Comparison of ENCODE assay signal across 12 mouse cellular contexts in genomic region chr15:100703913-100704312, GRCm38 (mm10). TPM values are rescaled to one million over a fixed set of nuclear protein-coding genes. Genes with fewer than 3 reads are reported as not detected.
DNase-seq lines count a peak whose midpoint lies in the region; ATAC-seq and TF ChIP-seq lines count a peak whose summit lies in the region.
"Had no signal": no experiment of that assay in that cellular context is flagged by ENCODE, and none has a peak within 500 bp of the region (broad histone marks: within the 10 kb centered on the region; RNA-seq: fewer than 3 reads in every experiment).

No protein-coding gene starts in this region.

- no peak for TF ChIP-seq POLR2A in thymus, adult 2 months (IDR thresholded peaks at IDR 0.05; ENCODE audit: control insufficient read depth, extremely low read depth, insufficient read depth, low read length, poor library complexity)

- 7% methylated on average over 17 of the region's 17 CpGs for WGBS in heart, embryonic 13.5 days
- 86% methylated on average over 17 of the region's 17 CpGs for WGBS in thymus, adult 2 months
- WGBS in midbrain, embryonic 10.5 days: 11% methylated on average over 17 of the region's 17 CpGs

- no peak for TF ChIP-seq CTCF in thymus, adult 2 months (IDR thresholded peaks at IDR 0.05; ENCODE audit: borderline replicate concordance, control insufficient read depth, extremely low read depth, insufficient read depth, low read length, poor library complexity)

- no peak for ATAC-seq in heart, embryonic 13.5 days (ENCODE audit: extremely low read depth, insufficient number of reproducible peaks, low FRiP score, low TSS enrichment)
- ATAC-seq in activated CD4-positive, CD25-positive, alpha-beta regulatory T cell, adult 4 months: no peak
- ATAC-seq: CD4-positive, CD25-positive, alpha-beta regulatory T cell, adult 4 months had no signal

- no peaks in the 10 kb centered on the region for H3K9me3 ChIP-seq in heart, embryonic 13.5 days
- H3K9me3 ChIP-seq in midbrain, embryonic 10.5 days (replicated peaks): no peaks in the 10 kb centered on the region

- peaks cover 10% of the 10 kb centered on the region for H3K4me1 ChIP-seq in heart, embryonic 13.5 days
- peaks cover 76% of the 10 kb centered on the region for H3K4me1 ChIP-seq in thymus, adult 2 months (replicated peaks; ENCODE audit: control insufficient read depth, insufficient read depth, low read length)
- peaks cover 9% of the 10 kb centered on the region for H3K4me1 ChIP-seq in midbrain, embryonic 10.5 days

- no peaks in the 10 kb centered on the region for H3K36me3 ChIP-seq in heart, embryonic 13.5 days
- no peaks in the 10 kb centered on the region for H3K36me3 ChIP-seq in thymus, adult 2 months (ENCODE audit: control insufficient read depth, insufficient read depth, low read length)
- no peaks in the 10 kb centered on the region for H3K36me3 ChIP-seq in midbrain, embryonic 10.5 days

- peak overlapping the region; percentile 54 for H3K4me2 ChIP-seq in heart, embryonic 13.5 days

- no peak for DNase-seq in heart, adult 18-20 months
- peak; percentile 45 for DNase-seq in thymus, postnatal 0 days (ENCODE audit: low spot score)
- DNase-seq in thymus, adult 2 months: no peak
- DNase-seq in midbrain, embryonic 10.5 days (ENCODE audit: low spot score): no peak
- DNase-seq in layer of hippocampus, adult 18-20 months (ENCODE audit: low spot score in 2 of 2): no peak
- no peak for DNase-seq in urinary bladder, adult 2 months (ENCODE audit: low spot score)
- DNase-seq: cerebellum, adult 11 months; kidney, adult 8-10 months had no signal

- H3K27ac ChIP-seq in heart, embryonic 13.5 days (replicated peaks): no peak overlapping the region
- no peak overlapping the region for H3K27ac ChIP-seq in thymus, adult 2 months (ENCODE audit: control insufficient read depth, insufficient read depth, low read length)
- no peak overlapping the region; the same call in 1 of the 2 replicates for H3K27ac ChIP-seq in midbrain, embryonic 10.5 days (replicated peaks)

- peak overlapping the region; percentile 27 for H3K4me3 ChIP-seq in heart, embryonic 13.5 days
- H3K4me3 ChIP-seq in thymus, adult 2 months (ENCODE audit: control insufficient read depth, insufficient read depth, low read length): no peak overlapping the region
- H3K4me3 ChIP-seq in midbrain, embryonic 10.5 days: peak overlapping the region; percentile 32
- H3K4me3 ChIP-seq: myocyte had no signal

- 0 out of 2 replicates have a peak overlapping the region, but pooled peaks have one; percentile 19 for H3K9ac ChIP-seq in heart, embryonic 13.5 days

- peaks cover 67% of the 10 kb centered on the region for H3K27me3 ChIP-seq in heart, embryonic 13.5 days (replicated peaks)
- no peaks in the 10 kb centered on the region for H3K27me3 ChIP-seq in thymus, adult 2 months (ENCODE audit: control insufficient read depth, insufficient read depth, low read length)
- peaks cover 32% of the 10 kb centered on the region for H3K27me3 ChIP-seq in midbrain, embryonic 10.5 days (ENCODE audit: low read depth, poor library complexity, severe bottlenecking)

RNA-seq across cellular contexts. Expression of gene Cela1, which starts 16.2 kb away (rescaled TPM):
- polyA plus RNA-seq in heart, embryonic 13.5 days (2015; fragmentation: Nextera tagmentation; extraction: Ambion mirVana): 1.7 TPM in 2 replicates
- total RNA-seq in heart, adult 18-20 months (2021): 1 to 10 TPM; 1.3 TPM
- polyA plus RNA-seq in thymus, postnatal 0 days (2015; fragmentation: Nextera tagmentation; extraction: Ambion mirVana): 6.2 and 13.1 TPM in 2 replicates
- polyA plus RNA-seq in thymus, adult 2 months (2012; rRNA removed): 10.4 and 11.7 TPM in 2 replicates
- polyA plus RNA-seq in midbrain, embryonic 10.5 days (2016; fragmentation: Nextera tagmentation; extraction: Ambion mirVana): 0.96 and 1.7 TPM in 2 replicates
- 1 to 10 TPM; 1.7 to 2.1 TPM for total RNA-seq in layer of hippocampus, adult 18-20 months (2021)
- polyA plus RNA-seq in activated CD4-positive, CD25-positive, alpha-beta regulatory T cell, adult 4 months (2017; shearing (Covaris generic)): 10 to 100 TPM in 1 of 2 experiments, 1 to 10 TPM in 1; 6.7 to 10.3 TPM
- 97.3 and 135 TPM in 2 replicates for polyA plus RNA-seq in urinary bladder, adult 2 months (2012; rRNA removed)

RNA-seq across cellular contexts. Expression of gene Galnt6, which starts 25.3 kb away (rescaled TPM):
- 0.09 and 0.13 TPM in 2 replicates for polyA plus RNA-seq in heart, embryonic 13.5 days (2015; fragmentation: Nextera tagmentation; extraction: Ambion mirVana)
- 1 to 10 TPM in 1 of 2 experiments, under 1 TPM in 1; 0.62 to 1.3 TPM for total RNA-seq in heart, adult 18-20 months (2021)
- polyA plus RNA-seq in thymus, postnatal 0 days (2015; fragmentation: Nextera tagmentation; extraction: Ambion mirVana): 16.6 and 16.9 TPM in 2 replicates
- polyA plus RNA-seq in thymus, adult 2 months (2012; rRNA removed): 34.7 and 39.4 TPM in 2 replicates
- polyA plus RNA-seq in midbrain, embryonic 10.5 days (2016; fragmentation: Nextera tagmentation; extraction: Ambion mirVana): 0.07 and 0.09 TPM in 2 replicates
- total RNA-seq in layer of hippocampus, adult 18-20 months (2021): 10 to 100 TPM in 1 of 2 experiments, 1 to 10 TPM in 1; 8.9 to 11.4 TPM
- polyA plus RNA-seq in activated CD4-positive, CD25-positive, alpha-beta regulatory T cell, adult 4 months (2017; shearing (Covaris generic)): 10 to 100 TPM; 52.5 to 78.9 TPM
- polyA plus RNA-seq in urinary bladder, adult 2 months (2012; rRNA removed): 14.7 and 20.5 TPM in 2 replicates

RNA-seq across cellular contexts. Expression of gene Bin2, which starts 34.6 kb away (rescaled TPM):
- polyA plus RNA-seq in heart, embryonic 13.5 days (2015; fragmentation: Nextera tagmentation; extraction: Ambion mirVana): 2.9 and 3.2 TPM in 2 replicates
- total RNA-seq in heart, adult 18-20 months (2021): 1 to 10 TPM; 1.6 to 5.1 TPM
- polyA plus RNA-seq in thymus, postnatal 0 days (2015; fragmentation: Nextera tagmentation; extraction: Ambion mirVana): 33.1 and 45.9 TPM in 2 replicates
- polyA plus RNA-seq in thymus, adult 2 months (2012; rRNA removed): 114 and 131 TPM in 2 replicates
- polyA plus RNA-seq in midbrain, embryonic 10.5 days (2016; fragmentation: Nextera tagmentation; extraction: Ambion mirVana): 3.2 and 5.0 TPM in 2 replicates
- total RNA-seq in layer of hippocampus, adult 18-20 months (2021): 1 to 10 TPM; 5.4 to 5.7 TPM
- polyA plus RNA-seq in activated CD4-positive, CD25-positive, alpha-beta regulatory T cell, adult 4 months (2017; shearing (Covaris generic)): 100 to 1,000 TPM; 348 to 423 TPM
- polyA plus RNA-seq in urinary bladder, adult 2 months (2012; rRNA removed): 6.5 and 6.6 TPM in 2 replicates
- polyA plus RNA-seq: myocyte had no signal

RNA-seq across cellular contexts. Expression of gene Slc4a8, which starts 57.6 kb away (rescaled TPM):
- 1.0 and 1.1 TPM in 2 replicates for polyA plus RNA-seq in heart, embryonic 13.5 days (2015; fragmentation: Nextera tagmentation; extraction: Ambion mirVana)
- 1 to 10 TPM; 1.9 to 4.8 TPM for total RNA-seq in heart, adult 18-20 months (2021)
- 2.1 and 2.7 TPM in 2 replicates for polyA plus RNA-seq in thymus, postnatal 0 days (2015; fragmentation: Nextera tagmentation; extraction: Ambion mirVana)
- 11.5 and 11.9 TPM in 2 replicates for polyA plus RNA-seq in thymus, adult 2 months (2012; rRNA removed)
- 8.4 and 10.2 TPM in 2 replicates for polyA plus RNA-seq in midbrain, embryonic 10.5 days (2016; fragmentation: Nextera tagmentation; extraction: Ambion mirVana)
- total RNA-seq in layer of hippocampus, adult 18-20 months (2021): 10 to 100 TPM; 74.4 to 77.9 TPM
- 10 to 100 TPM in 1 of 2 experiments, 1 to 10 TPM in 1; 8.6 to 10.2 TPM for polyA plus RNA-seq in activated CD4-positive, CD25-positive, alpha-beta regulatory T cell, adult 4 months (2017; shearing (Covaris generic))
- 5.5 and 5.6 TPM in 2 replicates for polyA plus RNA-seq in urinary bladder, adult 2 months (2012; rRNA removed)

Comparison
In these comparisons a context has a peak if more than half of its experiments do, and no peak if none do; other contexts are left out.
1. RNA of gene Galnt6, which starts 25.3 kb away (polyA plus RNA-seq): 52.5 to 78.9 TPM in activated CD4-positive, CD25-positive, alpha-beta regulatory T cell, adult 4 months, 34.7 to 39.4 TPM in thymus, adult 2 months, 16.6 to 16.9 TPM in thymus, postnatal 0 days and 14.7 to 20.5 TPM in urinary bladder, adult 2 months; 0.09 to 0.13 TPM in heart, embryonic 13.5 days and 0.07 to 0.09 TPM in midbrain, embryonic 10.5 days; every median in the first group is over 10 times any median in the second.